In genomic region chr6:108517241-108517981, GRCm38 (mm10) we compare ENCODE assay signal across 20 mouse cellular contexts.
DNase-seq lines count a peak whose midpoint lies in the region; ATAC-seq and TF ChIP-seq lines count a peak whose summit lies in the region.
"Had no signal": no experiment of that assay in that cellular context is flagged by ENCODE, and none has a peak within 500 bp of the region (broad histone marks: within the 10 kb centered on the region; RNA-seq: fewer than 3 reads in every experiment).

No protein-coding gene starts in this region.

- TF ChIP-seq CTCF in gastrocnemius, adult 2 months (IDR thresholded peaks at IDR 0.05), result no peak

- no peaks in the 10 kb centered on the region for H3K4me1 ChIP-seq in midbrain, embryonic 11.5 days (ENCODE audit: control insufficient read depth, insufficient read depth, low read length)
- H3K4me1 ChIP-seq in midbrain, embryonic 16.5 days (ENCODE audit: control insufficient read depth, insufficient read depth, low read length), result no peaks in the 10 kb centered on the region
- peaks cover 4% of the 10 kb centered on the region; the same call in 1 of the 2 replicates for H3K4me1 ChIP-seq in intestine, embryonic 15.5 days (replicated peaks)

- H3K9me3 ChIP-seq in midbrain, embryonic 11.5 days (ENCODE audit: control insufficient read depth, low read length), result no peaks in the 10 kb centered on the region
- H3K9me3 ChIP-seq in midbrain, embryonic 16.5 days (replicated peaks; ENCODE audit: control insufficient read depth, low read length, poor library complexity, severe bottlenecking), result no peaks in the 10 kb centered on the region
- no peaks in the 10 kb centered on the region for H3K9me3 ChIP-seq in intestine, embryonic 15.5 days
- H3K9me3 ChIP-seq: embryonic facial prominence, embryonic 15.5 days; G1E; heart, embryonic 13.5 days; hindbrain, embryonic 13.5 days; liver, embryonic 15.5 days had no signal

- no peak overlapping the region for H3K9ac ChIP-seq in midbrain, embryonic 11.5 days (ENCODE audit: low read length)
- no peak overlapping the region for H3K9ac ChIP-seq in midbrain, embryonic 16.5 days (ENCODE audit: low read depth, low read length)
- no peak overlapping the region for H3K9ac ChIP-seq in intestine, embryonic 15.5 days
- H3K9ac ChIP-seq: embryonic facial prominence, embryonic 15.5 days; heart, embryonic 13.5 days; hindbrain, embryonic 13.5 days; liver, embryonic 15.5 days had no signal

- ATAC-seq in midbrain, embryonic 11.5 days (ENCODE audit: low FRiP score), result no peak
- ATAC-seq in midbrain, embryonic 16.5 days, result no peak
- no peak for ATAC-seq in intestine, embryonic 15.5 days

- H3K36me3 ChIP-seq in midbrain, embryonic 11.5 days (ENCODE audit: control insufficient read depth, insufficient read depth, low read length), result no peaks in the 10 kb centered on the region
- H3K36me3 ChIP-seq in midbrain, embryonic 16.5 days (ENCODE audit: control insufficient read depth, insufficient read depth, low read length), result no peaks in the 10 kb centered on the region
- H3K36me3 ChIP-seq in intestine, embryonic 15.5 days, result no peaks in the 10 kb centered on the region
- H3K36me3 ChIP-seq: liver, embryonic 15.5 days had no signal

- DNase-seq in gastrocnemius, postnatal 14 days, result peak; percentile 1
- DNase-seq in gastrocnemius, adult 2 months, result no peak
- peak; percentile 66 for DNase-seq in midbrain, embryonic 11.5 days (ENCODE audit: low spot score, missing footprints)
- DNase-seq in lung, postnatal 25 days (ENCODE audit: low spot score), result peak; percentile 38
- DNase-seq in kidney, adult 8-10 months, result no peak
- no peak for DNase-seq in heart, postnatal 36 days
- DNase-seq: adrenal gland, adult 2 months; cerebellum, adult 9-10 months; kidney, adult 18-20 months; kidney, postnatal 25 days; left cerebral cortex, postnatal 4 days; midbrain, embryonic 14.5 days; right cerebral cortex, postnatal 25 days had no signal

- intact Hi-C loops in gastrocnemius, postnatal 14 days (cut with DNase I; ENCODE audit: low total_unique reads), result no loop called here
- intact Hi-C loops in gastrocnemius, adult 2 months (cut with DNase I), result no loop called here
- intact Hi-C loops in heart, postnatal 36 days (cut with DNase I), result no loop called here

- H3K4me3 ChIP-seq in gastrocnemius, adult 2 months, result no peak overlapping the region
- no peak overlapping the region for H3K4me3 ChIP-seq in midbrain, embryonic 11.5 days (ENCODE audit: low read depth, low read length)
- H3K4me3 ChIP-seq in midbrain, embryonic 16.5 days (ENCODE audit: low read depth, low read length), result no peak overlapping the region
- no peak overlapping the region for H3K4me3 ChIP-seq in intestine, embryonic 15.5 days (replicated peaks)
- H3K4me3 ChIP-seq: embryonic facial prominence, embryonic 15.5 days; heart, embryonic 13.5 days; hindbrain, embryonic 13.5 days; liver, embryonic 15.5 days had no signal

- H3K27me3 ChIP-seq in midbrain, embryonic 11.5 days (ENCODE audit: control insufficient read depth, insufficient read depth, low read length), result no peaks in the 10 kb centered on the region
- H3K27me3 ChIP-seq in midbrain, embryonic 16.5 days (ENCODE audit: control insufficient read depth, insufficient read depth, low read depth, low read length), result no peaks in the 10 kb centered on the region
- H3K27me3 ChIP-seq in intestine, embryonic 15.5 days (replicated peaks), result no peaks in the 10 kb centered on the region
- H3K27me3 ChIP-seq: embryonic facial prominence, embryonic 15.5 days; heart, embryonic 13.5 days; hindbrain, embryonic 13.5 days; liver, embryonic 15.5 days had no signal

- WGBS in midbrain, embryonic 11.5 days, result 86% methylated on average over 12 of the region's 12 CpGs
- WGBS in midbrain, embryonic 16.5 days, result 77% methylated on average over 12 of the region's 12 CpGs
- 72% methylated on average over 12 of the region's 12 CpGs for WGBS in intestine, embryonic 15.5 days

- no peak overlapping the region for H3K27ac ChIP-seq in gastrocnemius, adult 2 months
- no peak overlapping the region for H3K27ac ChIP-seq in midbrain, embryonic 11.5 days (ENCODE audit: low read depth, low read length)
- H3K27ac ChIP-seq in midbrain, embryonic 16.5 days (ENCODE audit: low read length), result no peak overlapping the region
- no peak overlapping the region for H3K27ac ChIP-seq in intestine, embryonic 15.5 days
- H3K27ac ChIP-seq: embryonic facial prominence, embryonic 15.5 days; heart, embryonic 13.5 days; hindbrain, embryonic 13.5 days; liver, embryonic 15.5 days had no signal

- H3K4me2 ChIP-seq in midbrain, embryonic 11.5 days, result no peak overlapping the region
- H3K4me2 ChIP-seq in midbrain, embryonic 16.5 days (ENCODE audit: low read length), result no peak overlapping the region
- no peak overlapping the region for H3K4me2 ChIP-seq in intestine, embryonic 15.5 days (replicated peaks)
- H3K4me2 ChIP-seq: embryonic facial prominence, embryonic 15.5 days; heart, embryonic 13.5 days; hindbrain, embryonic 13.5 days; liver, embryonic 15.5 days had no signal

Comparison
In these comparisons a context has a peak if more than half of its experiments do, and no peak if none do; other contexts are left out.
1. DNase-seq: peak in gastrocnemius, postnatal 14 days (single experiment), midbrain, embryonic 11.5 days (single experiment) and lung, postnatal 25 days (single experiment); none in gastrocnemius, adult 2 months (single experiment), kidney, adult 8-10 months (0 of 2) and heart, postnatal 36 days (0 of 2).